Mouse (Mus musculus) retina, adult 2 months (tissue): ENCODE data around the gene Prune2.
"Not testable (repeated sequence)": the region's sequence is repeated elsewhere in the genome, so short reads cannot be mapped to it uniquely, and the experiment has no call there.

Experiments
- DNase-seq: peaks from one replicate; pipeline ENCODE4 v3.0.0-alpha.2; 2012; ENCODE audit warnings: low read depth, low spot score

The Prune2 gene

GRCm38 (mm10) chr19:17124034-17124735 lies 168.3 kb downstream of the Prune2 start:
- DNase-seq: peak; percentile 16

DNA sequence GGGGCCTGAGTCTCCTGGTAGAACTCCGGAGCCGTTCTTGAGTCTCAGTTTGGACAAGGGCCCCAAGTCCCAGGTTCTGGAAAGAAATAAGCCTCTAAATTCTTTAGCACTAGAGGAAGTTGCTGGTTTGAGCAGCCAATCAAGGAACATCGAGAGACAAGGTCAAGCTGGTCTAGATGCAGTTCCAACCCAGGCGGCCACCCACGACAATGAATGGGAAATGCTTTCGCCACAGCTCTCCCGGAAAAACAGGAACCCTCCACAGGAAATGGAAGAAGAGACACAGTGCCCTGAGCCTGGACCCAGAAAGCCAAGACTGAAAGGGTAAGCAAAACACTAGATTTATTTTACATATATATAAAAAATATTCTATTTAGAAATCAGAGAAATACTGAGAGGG lies 169.5 kb downstream of the Prune2 start:
- no peak for DNase-seq

GRCm38 (mm10) chr19:17130544-17130943 lies 174.6 kb downstream of the Prune2 start:
- DNase-seq: no peak

DNA sequence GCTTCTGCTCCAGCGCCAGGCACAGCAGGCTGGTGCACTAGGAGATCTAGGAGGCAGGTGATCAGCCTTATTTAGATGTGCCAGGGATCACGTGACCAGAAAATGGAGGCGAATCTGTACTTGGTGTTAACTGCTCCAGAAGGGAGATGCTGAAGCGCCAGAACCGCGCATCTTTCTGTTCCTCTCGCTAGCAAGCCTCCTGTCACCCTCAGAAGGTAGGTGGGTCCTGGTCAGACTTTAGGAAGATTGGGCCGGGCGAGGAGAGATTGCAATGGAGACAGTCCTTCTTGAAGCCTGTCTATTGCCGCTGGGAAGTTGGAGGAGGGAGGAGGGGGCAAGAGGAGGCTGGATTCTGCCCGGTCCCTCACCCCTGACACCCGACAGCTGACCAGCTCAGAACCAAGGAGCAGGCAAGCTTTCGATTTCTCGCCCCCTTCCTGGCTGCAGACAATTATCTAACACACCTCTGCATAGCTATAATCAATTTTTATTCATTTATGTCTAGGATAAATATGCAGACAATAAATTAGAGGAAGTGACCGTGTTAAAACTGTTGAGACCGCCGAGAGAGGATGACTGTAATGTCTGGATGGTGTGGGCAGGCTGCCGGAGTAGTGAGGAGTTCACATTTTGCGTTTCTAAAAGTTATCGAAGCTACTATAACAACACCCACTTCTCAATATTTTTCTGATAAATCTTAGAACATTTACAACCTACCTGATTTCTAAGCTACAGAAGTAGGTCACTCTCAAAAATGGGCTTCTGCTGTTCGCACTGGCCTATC lies 181.0 kb downstream of the Prune2 start:
- DNase-seq: peak; percentile 47

GRCm38 (mm10) chr19:17137656-17138055 lies 181.7 kb downstream of the Prune2 start:
- DNase-seq: no peak

GRCm38 (mm10) chr19:17138144-17138915 lies 182.4 kb downstream of the Prune2 start:
- DNase-seq: no peak

DNA sequence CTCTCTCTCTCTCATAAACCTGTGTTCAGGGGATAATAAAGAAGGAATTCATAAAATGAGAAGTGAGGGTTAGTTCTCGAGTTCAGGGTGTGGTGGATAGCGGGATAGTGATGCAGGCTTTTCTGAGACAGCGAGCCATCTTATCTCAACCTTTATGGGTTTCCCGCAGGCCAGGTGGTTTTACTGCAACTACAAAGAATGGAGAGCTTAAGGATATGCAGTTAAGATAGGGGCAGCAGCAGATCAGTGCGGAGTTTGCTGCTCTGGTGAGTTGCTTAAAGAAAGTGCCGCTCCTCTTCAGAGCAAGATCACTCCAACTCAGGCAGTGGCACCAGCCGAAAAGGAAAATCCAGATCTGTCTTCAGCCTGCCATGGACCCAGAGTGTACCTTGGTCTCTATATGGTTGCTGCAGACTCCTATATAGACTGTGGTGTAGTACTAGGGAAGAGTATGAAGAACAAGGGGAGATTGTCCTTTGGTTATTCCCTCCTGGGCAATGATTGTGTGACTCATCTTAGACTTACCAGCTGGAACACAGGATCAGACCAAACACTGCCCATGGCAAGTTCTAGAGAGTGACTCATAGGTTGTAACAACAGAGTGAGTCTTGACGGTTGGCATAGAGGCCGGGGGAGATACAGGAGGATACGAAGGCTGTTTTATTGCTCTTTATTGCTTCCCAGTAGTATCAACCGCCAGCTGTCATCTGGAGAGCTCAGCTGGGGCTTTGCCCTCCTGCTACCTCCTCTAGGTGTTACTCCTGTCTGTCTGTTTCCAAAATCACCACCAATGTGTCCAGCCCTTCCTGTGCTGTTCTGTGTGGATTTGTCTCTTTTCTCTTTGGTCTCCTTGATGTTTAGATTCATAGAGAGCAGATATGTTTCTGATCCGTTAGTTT lies 184.3 kb downstream of the Prune2 start:
- no peak for DNase-seq

- no peak for DNase-seq
Measured at GRCm38 (mm10) chr19:17143245-17143644, 187.3 kb downstream of the Prune2 start.

GRCm38 (mm10) chr19:17144205-17144604 lies 188.3 kb downstream of the Prune2 start:
- no peak for DNase-seq

DNA sequence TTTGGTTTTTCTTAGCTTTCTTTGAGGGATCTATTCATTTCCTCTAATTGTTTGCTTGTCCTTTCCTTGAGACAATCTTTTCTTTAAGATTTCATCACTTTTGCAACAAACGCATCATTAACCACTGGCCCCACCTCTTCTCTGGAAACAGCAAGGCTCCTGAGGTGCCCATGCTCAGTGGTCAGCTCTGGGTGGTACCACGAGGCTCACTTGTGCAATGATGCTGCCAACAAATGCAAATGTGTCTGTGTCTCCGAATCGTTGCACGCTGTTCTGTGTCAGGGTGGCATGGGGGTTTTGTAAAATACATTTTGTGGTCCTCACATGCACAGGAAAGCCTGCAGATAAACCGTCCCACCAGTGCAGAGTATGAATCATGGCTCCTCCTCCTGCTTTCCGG lies 194.1 kb downstream of the Prune2 start:
- DNase-seq: no peak

- no peak for DNase-seq
Measured at GRCm38 (mm10) chr19:17151781-17152180, 195.9 kb downstream of the Prune2 start.

GRCm38 (mm10) chr19:17152461-17152860 lies 196.5 kb downstream of the Prune2 start:
- no peak for DNase-seq

DNA sequence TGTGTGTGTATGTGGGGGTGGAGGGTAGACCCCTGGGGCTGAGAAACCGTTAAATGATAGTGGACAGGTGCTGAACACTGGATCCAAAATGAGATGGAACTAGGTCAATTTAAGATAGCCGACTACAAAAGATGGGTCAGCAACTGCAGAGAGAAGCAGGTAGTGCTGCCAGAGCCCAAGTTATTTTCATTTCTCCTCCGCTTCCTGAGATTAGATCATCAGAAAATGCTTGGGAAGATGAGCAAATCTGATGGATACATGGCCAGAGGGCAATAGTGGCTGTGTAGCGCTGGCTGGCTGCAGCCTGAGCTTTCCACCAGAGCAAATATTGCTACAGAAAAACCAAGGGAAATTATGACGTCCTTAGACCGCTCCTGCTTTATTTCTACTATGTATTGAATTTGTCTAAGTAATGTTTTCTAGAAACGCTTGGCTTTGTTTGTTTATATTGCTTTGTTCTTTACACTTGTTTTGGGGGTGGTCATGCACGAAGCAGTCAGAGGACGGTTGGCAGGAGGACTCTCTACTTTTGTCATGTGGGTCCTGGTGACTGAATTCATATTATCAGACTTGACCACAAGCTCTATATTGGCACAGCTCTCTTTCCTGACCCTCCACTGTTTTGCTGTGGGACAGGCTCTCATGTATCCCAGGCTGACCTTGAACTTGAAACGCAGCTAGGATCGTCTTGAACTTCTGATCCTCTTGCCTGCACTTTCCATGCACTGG lies 198.2 kb downstream of the Prune2 start:
- no peak for DNase-seq

GRCm38 (mm10) chr19:17155216-17155615 lies 199.3 kb downstream of the Prune2 start:
- DNase-seq: no peak

DNA sequence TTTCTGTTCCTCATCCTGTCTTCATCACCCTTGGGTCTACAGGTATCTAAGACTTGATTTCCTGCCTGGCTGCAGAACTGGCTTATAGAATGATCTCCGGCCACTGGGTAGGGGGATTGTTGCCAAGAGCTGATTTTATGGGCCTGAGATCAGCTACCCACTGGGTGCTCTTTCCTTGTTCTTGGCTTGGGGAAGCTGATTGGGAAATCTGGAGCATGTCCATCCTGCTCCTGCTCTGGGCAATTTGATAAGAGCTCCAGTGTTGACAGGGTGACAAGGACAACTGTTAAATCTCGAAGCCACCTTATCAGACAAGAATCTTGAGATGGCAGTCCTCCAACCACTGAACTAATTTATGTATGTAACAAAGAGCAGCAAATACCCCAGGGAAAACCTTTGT lies 203.8 kb downstream of the Prune2 start:
- DNase-seq: no peak

DNA sequence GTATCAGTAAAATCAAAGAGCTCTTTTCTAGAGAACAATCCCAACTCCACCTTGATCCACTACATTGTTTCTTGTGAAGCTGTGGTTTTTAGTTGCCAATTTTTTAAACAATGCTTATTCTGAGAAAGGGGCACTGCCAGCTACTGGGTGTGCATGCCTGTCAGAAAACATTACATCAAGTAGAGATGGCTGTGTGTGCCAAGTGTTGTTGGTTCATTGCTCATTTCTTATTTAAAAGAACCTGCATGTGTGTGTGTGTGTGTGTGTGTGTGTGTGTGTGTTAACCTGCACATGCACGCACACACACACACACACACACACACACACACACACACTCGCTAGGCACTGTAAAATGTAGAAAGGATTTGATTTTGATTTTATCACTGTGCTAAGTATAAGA lies 204.3 kb downstream of the Prune2 start:
- no peak for DNase-seq

- no peak for DNase-seq
Measured at GRCm38 (mm10) chr19:17163511-17163953, 207.6 kb downstream of the Prune2 start.

- DNase-seq: no peak
Measured at GRCm38 (mm10) chr19:17166288-17166687, 210.4 kb downstream of the Prune2 start.

DNA sequence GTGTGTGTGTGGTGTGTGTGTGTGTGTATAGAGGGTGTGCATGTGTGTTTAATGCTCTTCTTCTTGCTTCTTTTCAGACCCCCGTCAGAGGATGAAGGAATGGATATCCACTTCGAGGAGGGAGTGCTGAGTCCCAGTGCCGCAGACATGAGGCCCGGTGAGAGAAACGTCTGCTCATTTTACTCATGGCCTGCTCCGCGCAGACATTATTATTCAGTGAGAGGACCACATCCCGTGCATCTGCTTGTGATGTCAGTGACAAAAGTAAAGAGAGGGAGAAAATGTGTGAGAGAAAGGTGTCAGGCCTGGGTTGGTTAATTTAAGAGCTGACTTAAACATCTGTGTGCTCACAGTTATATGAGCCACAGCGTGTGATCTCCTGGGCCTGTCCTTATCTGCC lies 212.3 kb downstream of the Prune2 start:
- DNase-seq: no peak

- no peak for DNase-seq
Measured at GRCm38 (mm10) chr19:17169746-17170145, 213.8 kb downstream of the Prune2 start.

DNA sequence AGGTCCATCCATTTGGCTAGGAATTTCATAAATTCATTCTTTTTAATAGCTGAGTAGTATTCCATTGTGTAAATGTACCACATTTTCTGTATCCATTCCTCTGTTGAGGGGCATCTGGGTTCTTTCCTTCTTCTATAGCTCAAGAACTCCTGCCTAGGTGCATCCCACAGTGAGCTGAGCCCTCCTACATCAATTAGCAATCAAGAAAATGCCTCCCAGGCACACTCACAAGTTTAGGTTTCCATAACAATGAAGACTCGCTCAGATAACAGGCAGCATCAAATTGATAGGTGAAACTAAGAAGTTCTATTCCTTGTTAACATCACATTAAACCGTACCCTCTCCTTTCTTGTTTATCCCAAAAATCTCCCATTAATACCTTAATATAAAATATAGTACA lies 218.6 kb downstream of the Prune2 start:
- DNase-seq: not testable (repeated sequence)
